Mouse (Mus musculus) gastrocnemius, postnatal 10 days (tissue): ENCODE data around the gene G3bp1. TPM values are rescaled to one million over a fixed set of nuclear protein-coding genes. Genes with fewer than 3 reads are reported as not detected.
A peak's percentile ranks its signal among the peaks of the same experiment; 100 is the strongest.

Experiments
- DNase-seq: peaks from one replicate; pipeline ENCODE4 v3.0.0; 2021; ENCODE audit warnings: mixed read lengths
- total RNA-seq, 2 experiments: library from RNA; stranded (reverse); gene quantifications; 2 replicates each; pipeline ENCODE4 v1.2.3; 2021

Gene G3bp1
- total RNA-seq, 2 experiments from 2014 or later = 66.0 to 69.4 TPM

- DNase-seq = no peak
These were observed 4.8 kb upstream of the G3bp1 start for GRCm38 (mm10) chr11:55464707-55465106.

- no peak for DNase-seq
These were observed 4.3 kb upstream of the G3bp1 start for GRCm38 (mm10) chr11:55465177-55465576.

- no peak for DNase-seq
These were observed 1.5 kb upstream of the G3bp1 start for GRCm38 (mm10) chr11:55468012-55468411.

GRCm38 (mm10) chr11:55468611-55469047, 856 bp upstream of the G3bp1 start:
- DNase-seq = peak; percentile 47

GRCm38 (mm10) chr11:55469923-55470691, 622 bp downstream of the G3bp1 start:
- peak; percentile 16 for DNase-seq

- DNase-seq = no peak
These were observed 1.3 kb downstream of the G3bp1 start for GRCm38 (mm10) chr11:55470761-55471160.

GRCm38 (mm10) chr11:55471467-55471866, 2.0 kb downstream of the G3bp1 start:
- DNase-seq = no peak

- DNase-seq = no peak
These were observed 3.7 kb downstream of the G3bp1 start for GRCm38 (mm10) chr11:55473219-55473618.

- no peak for DNase-seq
These were observed 16.0 kb downstream of the G3bp1 start for GRCm38 (mm10) chr11:55485443-55485842.

GRCm38 (mm10) chr11:55496158-55496557, 26.7 kb downstream of the G3bp1 start:
- no peak for DNase-seq

GRCm38 (mm10) chr11:55497885-55498284, 28.4 kb downstream of the G3bp1 start:
- no peak for DNase-seq

GRCm38 (mm10) chr11:55501955-55502531, 32.6 kb downstream of the G3bp1 start:
- peak; percentile 26 for DNase-seq

GRCm38 (mm10) chr11:55502886-55503285, 33.4 kb downstream of the G3bp1 start:
- no peak for DNase-seq

GRCm38 (mm10) chr11:55505485-55505884, 36.0 kb downstream of the G3bp1 start:
- DNase-seq = no peak

- no peak for DNase-seq
These were observed 41.9 kb downstream of the G3bp1 start for GRCm38 (mm10) chr11:55511374-55511773.

- DNase-seq = no peak
These were observed 48.2 kb downstream of the G3bp1 start for GRCm38 (mm10) chr11:55517666-55518065.

- peak; percentile 61 for DNase-seq
These were observed 49.6 kb downstream of the G3bp1 start for GRCm38 (mm10) chr11:55518806-55519674.

- no peak for DNase-seq
These were observed 61.3 kb downstream of the G3bp1 start for GRCm38 (mm10) chr11:55530741-55531140.

- peak; percentile 26 for DNase-seq
These were observed 63.9 kb downstream of the G3bp1 start for GRCm38 (mm10) chr11:55533378-55533777.

GRCm38 (mm10) chr11:55534766-55535165, 65.3 kb downstream of the G3bp1 start:
- DNase-seq = no peak

GRCm38 (mm10) chr11:55542128-55542527, 72.6 kb downstream of the G3bp1 start:
- DNase-seq = no peak

GRCm38 (mm10) chr11:55542671-55543070, 73.2 kb downstream of the G3bp1 start:
- no peak for DNase-seq

GRCm38 (mm10) chr11:55545690-55546089, 76.2 kb downstream of the G3bp1 start:
- DNase-seq = no peak
